Comparison of ENCODE assay signal across 24 mouse cellular contexts in the genomic region with DNA sequence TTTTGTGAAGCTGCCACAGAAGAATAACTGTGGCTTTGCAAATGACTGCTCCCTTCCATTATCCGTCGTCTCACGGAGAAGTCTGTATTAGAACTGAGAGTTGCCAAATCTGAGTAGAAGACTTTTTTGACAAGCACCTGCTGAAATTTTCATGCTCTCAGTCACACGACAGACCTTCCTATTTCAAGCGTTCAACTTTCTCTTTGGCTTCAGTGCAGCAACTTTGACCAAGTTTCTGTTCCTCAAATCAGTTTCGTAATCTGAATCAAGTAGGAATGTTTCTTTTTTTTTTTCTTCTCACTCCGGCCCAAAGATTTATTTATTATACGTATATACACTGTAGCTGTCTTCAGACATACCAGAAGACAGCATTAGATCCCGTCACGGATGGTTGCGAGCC. TPM values are rescaled to one million over a fixed set of nuclear protein-coding genes. Genes with fewer than 3 reads are reported as not detected.
A peak's percentile ranks its signal among the peaks of the same experiment; 100 is the strongest.
DNase-seq lines count a peak whose midpoint lies in the region; TF ChIP-seq lines count a peak whose summit lies in the region.
"Had no signal": no experiment of that assay in that cellular context is flagged by ENCODE, and none has a peak within 500 bp of the region (broad histone marks: within the 10 kb centered on the region; RNA-seq: fewer than 3 reads in every experiment).

No protein-coding gene starts in this region.

- TF ChIP-seq EP300 in ES-Bruce4 (IDR thresholded peaks at IDR 0.05; ENCODE audit: insufficient read depth, low read depth, low read length), result no peak

- H3K4me3 ChIP-seq in ES-Bruce4 (ENCODE audit: low read depth, low read length) (no peak overlapping the region), macrophage (ENCODE audit: inconsistent target) (no peak overlapping the region)
- H3K4me3 ChIP-seq: forebrain, embryonic 10.5 days; heart, embryonic 12.5 days; hindbrain, embryonic 13.5 days; limb, embryonic 12.5 days; liver, embryonic 13.5 days; lung, embryonic 15.5 days; midbrain, embryonic 12.5 days; myocyte had no signal

- no peaks in the 10 kb centered on the region for H3K36me3 ChIP-seq in ES-Bruce4 (ENCODE audit: control insufficient read depth, insufficient read depth, low read length, poor library complexity, severe bottlenecking)
- no peaks in the 10 kb centered on the region for H3K36me3 ChIP-seq in macrophage (ENCODE audit: inconsistent target)
- H3K36me3 ChIP-seq in splenic B cell, adult 2 months (ENCODE audit: control insufficient read depth, insufficient read depth, low read length, poor library complexity, severe bottlenecking), result no peaks in the 10 kb centered on the region
- H3K36me3 ChIP-seq: forebrain, embryonic 10.5 days; heart, embryonic 12.5 days; hindbrain, embryonic 13.5 days; limb, embryonic 12.5 days; liver, embryonic 13.5 days; lung, embryonic 15.5 days; midbrain, embryonic 12.5 days had no signal

- no peak for TF ChIP-seq CTCF in ES-Bruce4 (IDR thresholded peaks at IDR 0.05; ENCODE audit: low read depth, low read length)

- H3K27ac ChIP-seq in ES-Bruce4 (ENCODE audit: insufficient read depth, low read length), result peak overlapping the region; percentile 80
- H3K27ac ChIP-seq in macrophage, result peak overlapping the region; percentile 65
- H3K27ac ChIP-seq: forebrain, embryonic 10.5 days; hindbrain, embryonic 13.5 days; limb, embryonic 12.5 days; liver, embryonic 13.5 days; lung, embryonic 15.5 days; midbrain, embryonic 12.5 days had no signal

- H3K79me2 ChIP-seq in macrophage (ENCODE audit: inconsistent target), result no peaks in the 10 kb centered on the region

- H3K4me1 ChIP-seq in ES-Bruce4 (ENCODE audit: control insufficient read depth, insufficient read depth, low read length), result peaks cover 3% of the 10 kb centered on the region
- H3K4me1 ChIP-seq: lung, embryonic 15.5 days had no signal

- peak; percentile 52 for DNase-seq in lung, postnatal 36 days
- DNase-seq in lung, postnatal 10 days, result no peak
- DNase-seq in splenic B cell, adult 2 months (ENCODE audit: low read depth, low spot score), result peak; percentile 87
- no peak for DNase-seq in adrenal gland, adult 2 months
- DNase-seq in cerebellum, adult 8-10 months, result no peak
- DNase-seq: adrenal gland, postnatal 10 days; cerebellum, adult 11 months; cerebellum, postnatal 25 days; forebrain, postnatal 0 days; heart, postnatal 14 days; kidney, postnatal 36 days; layer of hippocampus, adult 9-11 months; liver, embryonic 13.5 days; right cerebral cortex, postnatal 25 days; thymus, postnatal 4 days had no signal

- 9% methylated on average over 7 of the region's 11 CpGs for WGBS in macrophage (ENCODE audit: missing documents)

- no peak for TF ChIP-seq POLR2A in ES-Bruce4 (IDR thresholded peaks at IDR 0.05; ENCODE audit: insufficient read depth, low read length)

- H3K9me3 ChIP-seq in ES-Bruce4 (replicated peaks; ENCODE audit: control insufficient read depth, insufficient read depth, low read length, poor library complexity, severe bottlenecking), result no peaks in the 10 kb centered on the region
- H3K9me3 ChIP-seq: forebrain, embryonic 10.5 days; heart, embryonic 12.5 days; hindbrain, embryonic 13.5 days; limb, embryonic 12.5 days; liver, embryonic 13.5 days; lung, embryonic 15.5 days; midbrain, embryonic 12.5 days had no signal

- H3K9ac ChIP-seq in ES-Bruce4 (ENCODE audit: low read depth, poor library complexity, severe bottlenecking), result no peak overlapping the region
- H3K9ac ChIP-seq: forebrain, postnatal 0 days; heart, embryonic 12.5 days; hindbrain, embryonic 13.5 days; limb, embryonic 12.5 days; liver, embryonic 13.5 days; lung, embryonic 15.5 days; midbrain, embryonic 12.5 days had no signal

- H3K27me3 ChIP-seq in ES-Bruce4 (ENCODE audit: control insufficient read depth, insufficient read depth, low read length, poor library complexity, severe bottlenecking), result no peaks in the 10 kb centered on the region
- H3K27me3 ChIP-seq in splenic B cell, adult 2 months (ENCODE audit: control insufficient read depth, insufficient read depth, low read length, poor library complexity, severe bottlenecking), result no peaks in the 10 kb centered on the region

RNA-seq across cellular contexts. Expression of gene Scaf4, which starts 16.6 kb away (rescaled TPM):
- 127 and 133 TPM in 2 replicates for polyA plus RNA-seq in ES-Bruce4 (2011; ENCODE audit: insufficient read depth, insufficient read length, low read depth, missing spikeins)
- total RNA-seq in macrophage (2018; cell fraction: chromatin; rRNA removed), result 100 to 1,000 TPM in 22 of 26 experiments, 10 to 100 TPM in 4; 60.0 to 226 (median 148) TPM
- total RNA-seq in macrophage (2018; cell fraction: cytosol; rRNA removed), result 10 to 100 TPM in 25 of 26 experiments, 1 to 10 TPM in 1; 9.6 to 33.8 (median 24.1) TPM
- total RNA-seq in macrophage (2018; cell fraction: nucleus; rRNA removed), result 100 to 1,000 TPM in 12 of 26 experiments, 10 to 100 TPM in 14; 50.9 to 171 (median 94.2) TPM
- 18.1 to 28.6 TPM (median 21.2 TPM) in 3 replicates for polyA plus RNA-seq in macrophage (2018)
- 10 to 100 TPM; 32.8 to 53.7 TPM for total RNA-seq in adrenal gland, adult 2 months (2021)
- polyA plus RNA-seq in adrenal gland, adult 2 months (2012; rRNA removed), result 76.9 and 81.3 TPM in 2 replicates

Comparison
In these comparisons a context has a peak if more than half of its experiments do, and no peak if none do; other contexts are left out.
1. DNase-seq: peak in lung, postnatal 36 days (single experiment) and splenic B cell, adult 2 months (single experiment); none in lung, postnatal 10 days (single experiment), adrenal gland, adult 2 months (single experiment) and cerebellum, adult 8-10 months (single experiment).